Mouse (Mus musculus): ENCODE measurements around the gene Rabgap1l.

Gene Rabgap1l

GRCm38 (mm10) chr1:160233921-160234320, 559.1 kb downstream of the Rabgap1l start:
- DNase-seq (ENCODE audit: low read depth): no peak

GRCm38 (mm10) chr1:160232113-160232512, 560.9 kb downstream of the Rabgap1l start:
- no peak for DNase-seq (ENCODE audit: low read depth)

- DNase-seq (ENCODE audit: low read depth): peak; percentile 54
Observed at GRCm38 (mm10) chr1:160231013-160231412, 562.0 kb downstream of the Rabgap1l start.

- no peak for DNase-seq (ENCODE audit: low read depth)
Observed at GRCm38 (mm10) chr1:160227850-160228249, 565.2 kb downstream of the Rabgap1l start.

GRCm38 (mm10) chr1:160227196-160227595, 565.8 kb downstream of the Rabgap1l start:
- DNase-seq (ENCODE audit: low read depth): no peak

- DNase-seq (ENCODE audit: low read depth): no peak
Observed at GRCm38 (mm10) chr1:160224093-160224492, 568.9 kb downstream of the Rabgap1l start.

- DNase-seq (ENCODE audit: low read depth): no peak
Observed at GRCm38 (mm10) chr1:160217898-160218297, 575.1 kb downstream of the Rabgap1l start.

- no peak for DNase-seq (ENCODE audit: low read depth)
Observed at GRCm38 (mm10) chr1:160214171-160214570, 578.8 kb downstream of the Rabgap1l start.

GRCm38 (mm10) chr1:160212703-160213669, 580.0 kb downstream of the Rabgap1l start, which contains the start of gene Cacybp:
Gene Cacybp (minus strand): TSS chr1:160212875.
- DNase-seq (ENCODE audit: low read depth): peak; percentile 99

GRCm38 (mm10) chr1:160212123-160212691, 580.8 kb downstream of the Rabgap1l start:
- DNase-seq (ENCODE audit: low read depth): peak; percentile 56

- DNase-seq (ENCODE audit: low read depth): no peak
Observed at GRCm38 (mm10) chr1:160211597-160212122, 581.4 kb downstream of the Rabgap1l start.

- DNase-seq (ENCODE audit: low read depth): no peak
Observed at GRCm38 (mm10) chr1:160210566-160210965, 582.4 kb downstream of the Rabgap1l start.

- no peak for DNase-seq (ENCODE audit: low read depth)
Observed at GRCm38 (mm10) chr1:160209844-160210243, 583.2 kb downstream of the Rabgap1l start.

GRCm38 (mm10) chr1:160205486-160205885, 587.5 kb downstream of the Rabgap1l start:
- DNase-seq (ENCODE audit: low read depth): no peak

- no peak for DNase-seq (ENCODE audit: low read depth)
Observed at GRCm38 (mm10) chr1:160195337-160195663, 597.7 kb downstream of the Rabgap1l start.

- DNase-seq (ENCODE audit: low read depth): peak; percentile 100
Observed at GRCm38 (mm10) chr1:160194529-160195336, 598.3 kb downstream of the Rabgap1l start, which contains the start of gene Mrps14. Gene Mrps14 (plus strand): TSS chr1:160195215.

- DNase-seq (ENCODE audit: low read depth): peak; percentile 36
Observed at GRCm38 (mm10) chr1:160184506-160184905, 608.5 kb downstream of the Rabgap1l start.

GRCm38 (mm10) chr1:160181216-160181615, 611.8 kb downstream of the Rabgap1l start:
- DNase-seq (ENCODE audit: low read depth): no peak

GRCm38 (mm10) chr1:160176903-160177302, 616.1 kb downstream of the Rabgap1l start:
- no peak for DNase-seq (ENCODE audit: low read depth)

Measured in naive thymus-derived CD4-positive, alpha-beta T cell, adult 2 months (primary cell).